Mouse (Mus musculus): Measurements from ENCODE around the gene Tenm4. TPM values are rescaled to one million over a fixed set of nuclear protein-coding genes. Genes with fewer than 3 reads are reported as not detected.

Gene Tenm4
- total RNA-seq, 2 experiments from 2014 or later = 16.0 to 23.0 TPM

GRCm38 (mm10) chr7:96797716-96798332 is 626.8 kb downstream of the Tenm4 start:
- DNase-seq (ENCODE audit: low spot score in 2 of 2) = no peak

GRCm38 (mm10) chr7:96799816-96800215 is 628.8 kb downstream of the Tenm4 start:
- DNase-seq (ENCODE audit: low spot score in 2 of 2) = no peak

GRCm38 (mm10) chr7:96801368-96801767 is 630.3 kb downstream of the Tenm4 start:
- no peak for DNase-seq (ENCODE audit: low spot score in 2 of 2)

- no peak for DNase-seq (ENCODE audit: low spot score in 2 of 2)
Observed at GRCm38 (mm10) chr7:96802216-96802615, 631.2 kb downstream of the Tenm4 start.

GRCm38 (mm10) chr7:96806561-96806960 is 635.5 kb downstream of the Tenm4 start:
- no peak for DNase-seq (ENCODE audit: low spot score in 2 of 2)

GRCm38 (mm10) chr7:96807281-96808058 is 636.4 kb downstream of the Tenm4 start:
- no peak for DNase-seq (ENCODE audit: low spot score in 2 of 2)

- DNase-seq (ENCODE audit: low spot score in 2 of 2) = no peak
Observed at GRCm38 (mm10) chr7:96808059-96808646, 637.1 kb downstream of the Tenm4 start.

GRCm38 (mm10) chr7:96811691-96812090 is 640.6 kb downstream of the Tenm4 start:
- no peak for DNase-seq (ENCODE audit: low spot score in 2 of 2)

- no peak for DNase-seq (ENCODE audit: low spot score in 2 of 2)
Observed at GRCm38 (mm10) chr7:96813036-96813435, 642.0 kb downstream of the Tenm4 start.

- peak in 1 of 2 experiments; percentile 41 for DNase-seq (ENCODE audit: low spot score in 2 of 2)
Observed at GRCm38 (mm10) chr7:96813497-96814400, 642.7 kb downstream of the Tenm4 start.

GRCm38 (mm10) chr7:96814581-96814980 is 643.5 kb downstream of the Tenm4 start:
- no peak for DNase-seq (ENCODE audit: low spot score in 2 of 2)

GRCm38 (mm10) chr7:96817030-96817674 is 646.1 kb downstream of the Tenm4 start:
- no peak for DNase-seq (ENCODE audit: low spot score in 2 of 2)

GRCm38 (mm10) chr7:96818236-96818916 is 647.3 kb downstream of the Tenm4 start:
- no peak for DNase-seq (ENCODE audit: low spot score in 2 of 2)

GRCm38 (mm10) chr7:96819538-96819937 is 648.5 kb downstream of the Tenm4 start:
- DNase-seq (ENCODE audit: low spot score in 2 of 2) = no peak

GRCm38 (mm10) chr7:96820343-96820742 is 649.3 kb downstream of the Tenm4 start:
- no peak for DNase-seq (ENCODE audit: low spot score in 2 of 2)

- DNase-seq (ENCODE audit: low spot score in 2 of 2) = no peak
Observed at GRCm38 (mm10) chr7:96826101-96826500, 655.1 kb downstream of the Tenm4 start.

- DNase-seq (ENCODE audit: low spot score in 2 of 2) = no peak
Observed at GRCm38 (mm10) chr7:96826672-96827071, 655.6 kb downstream of the Tenm4 start.

GRCm38 (mm10) chr7:96832551-96832950 is 661.5 kb downstream of the Tenm4 start:
- peak in 1 of 2 experiments; percentile 42 for DNase-seq (ENCODE audit: low spot score in 2 of 2)

- DNase-seq (ENCODE audit: low spot score in 2 of 2) = no peak
Observed at GRCm38 (mm10) chr7:96833012-96833411, 662.0 kb downstream of the Tenm4 start.

- peak in 1 of 2 experiments; percentile 57 for DNase-seq (ENCODE audit: low spot score in 2 of 2)
Observed at GRCm38 (mm10) chr7:96834681-96835289, 663.7 kb downstream of the Tenm4 start.

Data from gastrocnemius, postnatal 4 days (tissue).